Mouse (Mus musculus) liver (tissue): Measurements from ENCODE around the gene Dab2.

Source experiments
- DNase-seq: peaks from one replicate; pipeline ENCODE4 v3.0.0-alpha.2; 2020; ENCODE audit warnings: mixed read lengths

Gene Dab2

GRCm38 (mm10) chr15:6398211-6398610 is 98.6 kb downstream of the Dab2 start:
- no peak for DNase-seq

GRCm38 (mm10) chr15:6398881-6399280 is 99.3 kb downstream of the Dab2 start:
- DNase-seq, result no peak

DNA sequence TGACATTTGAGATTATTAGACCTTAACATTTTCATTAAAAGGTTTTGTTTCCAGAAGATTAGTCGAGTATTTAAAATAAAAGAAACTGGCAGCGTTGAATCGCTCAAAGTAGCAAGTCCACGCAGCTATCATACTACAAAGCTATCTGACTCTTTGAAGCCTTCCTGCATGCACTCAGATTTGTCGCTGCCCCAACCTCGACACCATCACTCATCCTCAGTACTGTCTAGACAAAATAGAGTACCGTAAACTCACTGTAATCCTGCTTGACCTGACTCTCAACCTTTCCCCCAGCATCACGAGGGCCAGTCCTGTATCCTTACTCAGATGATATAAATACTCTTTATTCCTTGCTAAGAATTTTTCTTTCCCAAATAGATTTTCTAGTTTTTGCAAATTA is 100.5 kb downstream of the Dab2 start:
- no peak for DNase-seq

GRCm38 (mm10) chr15:6402433-6402832 is 102.8 kb downstream of the Dab2 start:
- no peak for DNase-seq

DNA sequence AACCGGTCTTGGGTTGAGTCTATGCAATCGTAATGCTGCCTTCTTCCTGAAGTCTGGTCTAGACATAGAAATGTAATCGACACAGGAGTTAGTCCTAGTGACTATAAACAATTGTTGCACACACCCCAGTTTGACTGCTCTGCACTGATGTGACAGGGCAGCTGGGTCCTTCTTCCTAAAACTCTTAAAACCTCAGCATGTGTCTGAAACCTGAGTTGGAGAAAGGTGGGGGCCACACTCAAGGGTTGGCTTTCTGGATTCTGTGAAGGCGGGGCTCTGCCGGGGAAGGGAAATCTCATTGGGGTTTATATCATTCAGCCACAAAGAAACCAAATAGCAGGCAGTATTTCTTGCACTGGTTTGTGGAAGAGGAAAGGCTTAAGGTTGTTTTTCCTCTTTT is 104.6 kb downstream of the Dab2 start:
- no peak for DNase-seq

GRCm38 (mm10) chr15:6406771-6407170 is 107.2 kb downstream of the Dab2 start:
- DNase-seq, result no peak

- no peak for DNase-seq
These were observed 109.4 kb downstream of the Dab2 start for GRCm38 (mm10) chr15:6409031-6409430.

DNA sequence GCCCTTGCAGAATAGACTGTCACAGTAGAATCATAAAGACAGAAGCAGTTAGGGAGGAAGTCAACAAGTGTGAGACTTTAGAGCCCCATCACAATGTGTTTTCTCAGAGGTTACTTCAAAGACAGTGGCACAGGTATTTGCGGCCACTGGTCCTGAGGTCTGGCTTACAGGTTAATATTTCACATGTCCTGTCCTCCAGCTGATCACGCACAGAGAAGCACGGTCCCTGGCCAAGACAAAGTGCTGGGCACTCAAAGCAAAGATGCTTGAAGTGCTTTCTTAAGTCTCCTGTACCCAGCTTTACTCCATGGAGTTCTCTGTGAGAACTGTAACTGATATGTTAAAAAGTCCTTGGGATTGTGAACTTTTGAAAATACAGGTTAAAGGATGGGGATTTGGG is 110.6 kb downstream of the Dab2 start:
- DNase-seq, result no peak

GRCm38 (mm10) chr15:6411334-6411733 is 111.7 kb downstream of the Dab2 start:
- DNase-seq, result no peak

DNA sequence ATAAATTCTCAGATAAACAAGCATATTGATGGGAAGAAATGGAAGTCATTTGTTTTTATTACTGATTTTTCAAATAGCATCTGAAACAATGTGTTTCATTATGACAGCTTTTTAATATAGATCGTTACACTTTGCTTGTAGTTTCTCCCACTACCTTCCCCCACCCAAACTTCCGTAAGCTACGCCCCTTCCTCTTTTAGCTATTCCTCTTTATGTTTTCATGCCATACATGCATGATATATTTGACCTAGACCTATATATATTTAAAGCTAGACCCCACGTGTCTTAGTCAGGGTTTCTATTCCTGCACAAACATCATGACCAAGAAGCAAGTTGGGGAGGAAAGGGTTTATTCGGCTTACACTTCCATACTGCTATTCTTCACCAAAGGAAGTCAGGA is 115.7 kb downstream of the Dab2 start:
- DNase-seq, result no peak

DNA sequence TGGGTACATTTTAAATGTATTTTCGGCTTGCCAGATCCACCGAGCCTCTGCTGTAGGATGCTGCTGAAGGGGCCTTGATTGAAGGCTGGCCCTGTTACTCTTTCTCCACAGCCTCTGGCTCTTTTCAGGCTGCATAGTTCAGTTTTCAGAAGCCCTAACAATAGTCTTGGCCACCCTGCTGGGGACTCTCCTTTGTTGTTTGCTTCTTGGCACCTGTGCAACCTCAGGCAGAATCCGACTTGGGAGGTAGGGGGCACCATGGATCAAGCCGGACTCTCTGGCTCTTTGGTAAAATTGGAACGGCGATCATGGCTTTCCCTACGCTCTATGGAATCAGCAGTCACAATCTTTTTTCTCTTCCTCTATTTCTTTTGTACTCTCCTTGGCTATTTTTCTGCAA is 132.2 kb downstream of the Dab2 start:
- DNase-seq, result no peak

DNA sequence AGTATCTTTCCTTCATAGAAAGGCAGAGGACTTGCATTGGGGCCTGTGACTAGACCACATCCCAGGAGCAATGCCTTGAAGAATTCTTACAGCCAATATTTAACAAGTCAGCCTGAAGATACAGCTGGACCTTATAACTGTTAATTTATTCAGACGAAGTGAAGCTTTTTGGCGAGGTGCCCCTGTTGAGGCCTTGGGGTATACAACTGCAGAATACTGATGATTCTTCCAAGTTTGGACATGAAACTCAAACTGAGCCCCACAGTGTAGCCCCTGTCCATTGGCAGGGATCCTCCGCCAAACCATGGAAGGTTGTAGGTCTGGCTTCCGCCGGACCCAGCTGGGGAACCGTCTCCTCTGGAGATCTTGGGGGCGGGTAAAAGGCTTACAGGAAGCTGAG is 132.8 kb downstream of the Dab2 start:
- no peak for DNase-seq

GRCm38 (mm10) chr15:6435281-6435680 is 135.7 kb downstream of the Dab2 start:
- no peak for DNase-seq

- peak; percentile 29 for DNase-seq
These were observed 136.2 kb downstream of the Dab2 start for GRCm38 (mm10) chr15:6435773-6436172.

DNA sequence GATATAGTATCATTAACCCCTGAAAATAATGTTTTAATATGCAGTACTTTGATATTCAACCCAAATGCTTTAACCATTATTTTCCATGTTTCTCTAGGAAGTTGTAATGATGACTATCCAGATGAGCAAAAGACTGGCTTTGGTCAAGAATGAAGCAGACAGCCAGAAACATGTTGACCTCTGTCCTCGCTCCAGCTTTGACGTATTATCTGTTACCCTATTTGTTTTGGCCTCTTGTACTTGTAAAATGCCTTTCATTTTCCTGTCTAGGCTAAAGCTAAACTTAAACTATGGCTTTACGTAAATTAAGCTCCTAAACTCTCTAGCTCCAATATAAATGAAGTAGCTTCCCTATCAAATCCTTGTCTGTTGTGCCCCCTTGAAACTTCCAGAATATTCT is 139.1 kb downstream of the Dab2 start:
- DNase-seq, result no peak

- no peak for DNase-seq
These were observed 144.9 kb downstream of the Dab2 start for GRCm38 (mm10) chr15:6444452-6444851.

- DNase-seq, result no peak
These were observed 145.5 kb downstream of the Dab2 start, which contains the start of gene C9 for GRCm38 (mm10) chr15:6445135-6445534. TSS of gene C9 (plus strand) at chr15:6445327.

- no peak for DNase-seq
These were observed 146.6 kb downstream of the Dab2 start for GRCm38 (mm10) chr15:6446181-6446580.

DNA sequence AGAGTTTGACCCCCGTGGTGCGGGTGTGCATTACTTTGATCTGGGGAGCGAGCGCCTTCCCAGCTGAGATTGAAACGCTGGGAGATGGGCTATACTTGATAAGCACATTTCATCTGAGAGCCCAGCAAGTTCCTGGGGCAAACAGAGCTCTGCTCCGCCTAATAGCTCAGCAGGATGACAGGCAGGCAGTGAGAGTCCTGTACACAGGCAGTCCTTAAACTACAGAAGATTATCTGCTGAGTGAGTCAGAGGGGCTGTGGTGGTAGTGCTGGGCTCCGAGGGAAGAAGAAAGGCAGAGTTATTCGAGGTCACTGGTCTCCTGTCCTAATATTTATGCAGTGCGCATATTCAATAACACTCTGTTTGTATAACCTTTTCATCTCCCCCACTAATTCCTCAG is 149.3 kb downstream of the Dab2 start:
- no peak for DNase-seq

- DNase-seq, result no peak
These were observed 154.9 kb downstream of the Dab2 start for GRCm38 (mm10) chr15:6454461-6454860.

DNA sequence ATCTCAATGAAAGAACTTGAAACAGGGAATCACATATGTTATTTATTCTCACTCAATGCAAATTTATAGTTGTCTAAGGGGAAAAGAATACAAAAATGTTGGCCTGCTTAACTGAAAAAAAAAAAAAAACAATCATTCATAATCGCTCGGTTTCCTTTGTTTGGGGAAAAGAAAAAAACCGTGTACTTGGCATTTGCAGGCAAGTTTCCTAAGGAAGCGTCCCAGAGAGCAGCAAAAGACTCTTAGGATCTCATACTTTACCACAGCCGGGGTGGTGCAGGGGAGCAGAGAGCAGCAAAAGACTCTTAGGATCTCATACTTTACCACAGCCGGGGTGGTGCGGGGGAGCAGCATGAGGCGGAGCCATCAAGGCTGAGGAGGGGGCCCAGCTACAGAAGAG is 161.8 kb downstream of the Dab2 start:
- no peak for DNase-seq

- DNase-seq, result no peak
These were observed 163.9 kb downstream of the Dab2 start for GRCm38 (mm10) chr15:6463361-6463923.

DNA sequence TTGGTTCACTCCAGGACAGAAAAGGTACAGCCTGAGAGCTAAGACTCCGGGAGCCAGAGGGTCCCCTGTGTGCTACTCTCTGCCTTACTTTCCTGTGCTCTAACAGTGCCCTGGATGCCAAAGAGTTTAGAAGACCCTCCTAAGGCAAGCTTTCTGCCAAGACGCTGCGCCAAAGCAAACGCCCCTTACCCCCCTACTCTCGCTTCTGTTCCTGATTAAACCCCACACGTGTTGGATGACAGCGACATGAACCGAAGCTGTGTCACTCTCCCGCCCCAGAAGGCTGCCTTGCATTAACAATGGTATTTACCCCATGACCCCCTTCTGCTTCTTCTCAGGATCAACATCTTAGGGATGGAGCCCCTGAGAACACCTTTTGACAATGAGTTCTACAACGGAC is 167.4 kb downstream of the Dab2 start:
- DNase-seq, result no peak

DNA sequence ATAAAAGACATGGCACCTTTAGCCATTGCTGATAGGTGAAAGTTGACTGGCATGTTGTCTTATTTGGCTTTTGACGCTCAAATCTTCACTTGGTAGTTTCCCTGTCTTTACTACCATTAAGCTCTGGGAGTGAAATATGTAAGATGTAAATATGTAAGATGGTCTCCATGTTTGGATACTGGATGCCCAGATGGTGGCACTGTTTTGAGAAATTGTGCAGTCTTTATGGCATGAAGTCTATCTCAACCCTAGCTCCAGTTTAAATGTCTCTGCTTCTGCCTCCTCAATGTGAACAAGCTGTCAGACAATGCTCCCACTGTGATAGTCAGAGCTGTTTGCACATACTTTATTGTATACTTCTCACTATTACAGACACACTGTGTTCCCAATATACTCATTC is 169.3 kb downstream of the Dab2 start:
- no peak for DNase-seq

DNA sequence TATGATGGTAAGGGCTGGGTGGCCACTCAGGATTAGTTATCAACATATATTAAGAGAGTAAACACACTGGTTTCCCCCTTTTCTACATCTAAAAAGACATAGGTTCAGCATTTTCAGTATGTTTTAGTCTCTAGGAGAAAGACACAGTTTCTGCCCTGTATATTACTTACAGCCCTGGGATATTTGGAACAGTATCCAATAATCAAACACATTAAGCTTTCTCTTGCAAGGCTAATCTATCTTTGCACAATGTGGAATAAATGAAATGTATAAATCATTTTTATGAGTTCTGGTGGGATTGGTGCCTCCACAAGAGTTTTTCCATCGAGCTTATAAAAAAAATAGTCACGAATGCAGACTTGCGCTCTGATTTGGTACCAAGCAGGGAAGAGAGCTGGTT is 169.8 kb downstream of the Dab2 start:
- DNase-seq, result no peak

DNA sequence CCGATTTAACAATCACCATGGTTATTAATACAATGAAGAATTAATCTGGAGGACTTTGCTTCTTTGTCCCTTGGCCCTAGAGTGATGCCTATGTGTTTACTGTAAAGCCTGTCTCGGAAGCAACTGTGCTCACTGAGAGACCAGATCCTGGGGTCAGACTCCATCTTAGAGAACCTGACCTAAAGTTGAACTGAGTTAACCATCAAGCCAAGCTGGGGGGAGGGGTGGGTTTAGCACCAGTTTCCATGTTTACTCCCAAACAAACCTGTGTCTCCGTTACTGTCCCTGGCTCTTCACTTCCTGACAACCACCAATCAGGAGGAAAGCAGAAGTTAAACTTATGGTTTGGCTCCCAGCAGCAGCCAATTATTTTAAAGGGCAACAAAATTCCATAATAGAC is 184.0 kb downstream of the Dab2 start:
- no peak for DNase-seq
